Mouse (Mus musculus) right cerebral cortex, postnatal 25 days (tissue): ENCODE measurements around the gene Sp100.
A peak's percentile ranks its signal among the peaks of the same experiment; 100 is the strongest.

Experiments used
- DNase-seq: peaks from one replicate; pipeline ENCODE4 v3.0.0; 2022

The Sp100 gene

DNA sequence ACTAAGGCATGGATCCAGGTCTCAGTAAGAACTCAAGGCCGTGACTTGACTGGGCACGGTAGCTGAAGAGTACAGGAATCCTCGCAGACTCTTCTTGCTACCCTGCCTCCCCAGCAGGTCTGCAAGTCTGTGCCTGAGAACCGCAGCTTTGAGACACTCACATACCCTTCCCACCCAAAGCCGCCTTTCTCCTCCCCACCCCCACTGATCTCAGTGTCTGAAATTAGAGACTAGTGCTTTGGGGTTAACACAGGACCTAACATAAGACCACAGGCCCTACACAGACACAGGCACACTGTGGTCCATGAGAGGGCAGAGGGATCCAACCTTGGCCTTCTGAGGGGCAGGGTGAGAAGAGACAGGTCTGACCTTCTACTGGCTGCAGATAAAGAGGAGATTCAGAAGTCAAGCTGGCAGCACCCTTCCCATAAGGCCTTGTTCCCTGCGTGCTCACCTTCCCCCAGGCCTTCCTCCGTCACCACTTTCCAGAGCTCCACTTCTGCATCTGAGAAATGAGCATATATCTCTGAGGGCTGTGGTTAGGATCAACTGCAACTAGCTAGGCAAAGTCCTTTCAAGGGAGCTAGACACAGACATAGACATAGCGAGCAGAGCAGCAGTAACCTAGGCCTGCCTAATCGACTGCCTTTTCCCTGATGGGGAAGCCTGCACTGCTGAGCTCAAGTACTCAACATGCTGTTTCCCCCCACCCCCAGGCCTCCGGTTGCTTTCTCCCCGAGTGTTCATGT, 102.3 kb downstream of the Sp100 start:
- DNase-seq: no peak

DNA sequence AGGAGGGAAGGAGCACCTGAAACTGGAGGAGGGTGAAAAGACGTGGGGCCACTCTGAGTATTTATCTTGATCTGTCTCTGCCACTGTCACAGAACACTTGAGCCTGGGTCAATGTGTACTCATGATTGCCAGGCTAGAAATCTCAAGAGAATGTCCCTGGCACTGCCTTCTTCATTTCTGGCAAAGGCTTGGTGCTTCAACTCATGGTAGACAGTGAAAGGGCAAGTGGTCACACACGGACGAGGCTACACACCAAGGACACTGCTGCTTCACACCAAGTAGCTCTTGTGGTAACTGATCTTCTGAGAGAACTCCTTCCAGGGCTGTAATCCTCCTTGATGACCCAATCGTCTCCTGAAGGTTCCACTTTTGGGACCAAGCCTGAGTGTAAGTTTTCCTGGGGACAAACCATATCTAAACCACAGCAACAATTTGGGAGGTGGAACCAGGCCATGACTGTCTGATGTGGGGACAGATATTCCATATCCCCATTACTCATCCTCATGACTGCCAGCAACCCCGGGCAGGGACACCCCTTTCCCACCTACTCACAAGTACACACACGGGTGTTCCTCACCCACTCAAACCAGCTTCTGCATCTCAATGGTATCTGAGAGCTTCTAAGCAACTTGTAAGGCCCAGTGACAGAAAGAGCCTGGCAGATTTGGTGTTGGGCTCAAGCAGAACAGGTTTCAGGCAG, 107.9 kb downstream of the Sp100 start:
- no peak for DNase-seq

DNA sequence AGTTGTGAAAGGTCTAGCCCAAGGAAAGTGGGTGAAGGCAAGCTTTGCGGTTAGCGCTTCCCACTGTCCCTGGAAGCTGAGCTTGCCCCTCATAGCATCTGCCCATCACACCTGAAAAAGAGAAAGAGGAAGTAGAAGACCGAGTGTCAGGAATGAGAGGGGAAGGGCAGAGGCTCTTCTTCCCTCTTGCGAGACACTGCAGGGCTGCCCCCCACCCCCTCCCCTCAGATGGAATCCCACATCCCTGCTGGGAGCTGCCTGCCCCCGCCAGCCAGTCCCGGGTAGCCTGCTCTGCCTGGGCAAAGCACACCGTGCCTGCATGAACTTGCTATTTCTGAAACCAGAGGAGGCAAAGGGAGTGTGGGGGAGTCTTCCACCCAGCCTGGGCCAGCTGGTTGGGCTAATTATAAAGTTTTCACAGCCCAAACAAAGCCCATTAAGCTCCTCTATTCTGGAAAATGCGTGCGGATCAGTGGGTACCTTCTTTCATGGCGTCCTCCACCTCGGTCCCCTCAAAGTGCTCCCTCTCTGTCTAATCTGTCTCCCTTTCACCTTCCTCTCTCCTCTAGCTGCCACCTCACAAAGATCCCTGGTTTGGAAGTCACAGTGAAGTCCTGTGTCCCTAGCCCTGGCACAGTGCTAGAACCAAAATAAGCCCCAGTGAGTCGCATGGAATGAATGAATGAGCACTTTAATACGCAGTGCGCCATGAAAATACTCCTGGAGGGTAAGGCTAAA, 108.6 kb downstream of the Sp100 start:
- DNase-seq: peak; percentile 30

DNA sequence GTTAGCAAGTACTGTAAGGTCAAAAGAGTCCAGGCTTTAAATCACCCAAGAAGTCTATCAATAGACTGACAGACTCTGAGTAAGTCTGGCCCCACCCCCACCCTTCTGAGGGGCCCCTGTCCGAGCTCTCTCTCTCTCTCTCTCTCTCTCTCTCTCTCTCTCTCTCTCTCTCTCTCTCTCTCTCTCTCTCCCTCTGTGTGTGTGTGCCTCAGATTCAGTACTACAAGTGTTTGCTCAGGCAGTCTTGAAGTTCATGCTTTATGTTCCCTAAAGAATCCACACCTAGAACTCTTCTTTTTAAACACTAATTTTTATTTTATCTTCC, 109.1 kb downstream of the Sp100 start:
- DNase-seq: no peak
